Mouse (Mus musculus): ENCODE results near the gene B230118H07Rik.

GRCm38 (mm10) chr2:101673547-101673946 is 24.2 kb upstream of the B230118H07Rik start:
- TF ChIP-seq CTCF (IDR thresholded peaks at IDR 0.05; ENCODE audit: extremely low read depth, insufficient read length, insufficient replicate concordance, low read depth, low read length) = no peak
- no peak for TF ChIP-seq POLR2A (IDR thresholded peaks at IDR 0.05; ENCODE audit: low read depth, low read length)
